Mouse (Mus musculus): ENCODE measurements at regions not wholly inside any gene's neighbourhood (a gene's known extent, or its start where the extent isn't known, plus 50 kb on each side); places are given as distances from the start of the nearest gene placed in this dataset.

- DNase-seq, result no peak
Observed at GRCm38 (mm10) chr1:90353325-90353724, 149.5 kb downstream of the Ackr3 start.

GRCm38 (mm10) chr1:90356567-90356966, 152.8 kb downstream of the Ackr3 start:
- DNase-seq, result no peak

- DNase-seq, result no peak
Observed at GRCm38 (mm10) chr1:90357391-90357790, 153.6 kb downstream of the Ackr3 start.

DNA sequence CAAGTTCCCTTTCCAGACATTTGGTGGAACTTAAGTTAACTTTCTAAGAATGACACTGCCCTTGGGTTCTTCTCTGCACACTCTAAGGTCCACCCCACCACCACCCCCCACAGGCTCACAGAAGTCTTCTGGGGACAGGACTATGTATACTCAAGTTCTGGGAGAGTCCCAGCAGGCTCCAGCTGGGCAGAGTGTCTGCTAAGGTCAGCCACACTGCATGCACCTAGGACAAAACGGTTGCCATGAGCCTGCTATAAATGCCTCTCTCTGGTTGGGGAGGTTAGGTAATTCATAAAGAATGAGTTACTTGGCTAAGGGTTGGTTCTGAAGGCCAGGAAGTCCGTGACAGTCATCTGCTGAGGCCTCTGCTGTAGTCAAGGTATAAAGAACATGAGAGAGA, 155.2 kb downstream of the Ackr3 start:
- no peak for DNase-seq

- DNase-seq, result no peak
Observed at GRCm38 (mm10) chr1:90360065-90360464, 156.3 kb downstream of the Ackr3 start.

- DNase-seq, result no peak
Observed at GRCm38 (mm10) chr1:90364444-90364843, 160.7 kb downstream of the Ackr3 start.

DNA sequence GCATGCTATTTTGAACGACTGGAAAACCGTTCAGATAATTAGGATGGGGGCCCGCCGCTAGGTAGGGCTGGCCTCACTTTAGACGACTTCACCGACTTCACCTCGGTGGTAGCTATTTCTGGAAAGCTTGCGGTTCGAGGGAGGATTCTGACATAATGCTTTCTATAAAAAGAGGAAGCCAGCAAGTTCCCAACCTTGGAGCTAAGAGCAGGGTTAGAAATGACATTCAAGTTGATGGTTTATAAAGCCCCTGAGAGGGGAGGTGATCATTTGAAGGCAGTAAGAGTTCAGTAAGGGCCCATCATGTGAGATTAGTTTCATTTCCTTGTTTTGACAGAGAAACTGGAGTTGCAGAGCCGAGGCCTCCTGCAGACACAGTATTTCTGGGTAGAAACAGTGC, 164.8 kb downstream of the Ackr3 start:
- no peak for DNase-seq

DNA sequence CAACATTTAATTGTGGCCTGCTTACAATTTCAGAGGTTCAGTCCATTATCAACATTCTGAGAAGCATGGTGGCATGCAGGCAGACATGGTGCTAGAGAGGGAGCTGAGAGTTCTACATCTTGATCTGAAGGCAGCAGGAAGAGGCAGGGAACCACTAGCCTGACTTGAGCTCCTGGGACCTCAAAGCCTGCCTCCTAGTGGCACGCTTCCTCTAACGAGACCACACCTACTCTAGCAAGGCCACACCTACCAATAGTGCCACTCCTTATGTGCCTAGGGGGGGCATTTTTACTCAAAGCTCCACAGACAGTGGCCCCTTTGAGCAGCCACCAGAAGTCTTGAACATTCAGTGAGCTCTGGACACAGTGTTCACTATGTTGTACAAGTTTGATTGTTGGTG, 165.5 kb downstream of the Ackr3 start:
- DNase-seq, result no peak

DNA sequence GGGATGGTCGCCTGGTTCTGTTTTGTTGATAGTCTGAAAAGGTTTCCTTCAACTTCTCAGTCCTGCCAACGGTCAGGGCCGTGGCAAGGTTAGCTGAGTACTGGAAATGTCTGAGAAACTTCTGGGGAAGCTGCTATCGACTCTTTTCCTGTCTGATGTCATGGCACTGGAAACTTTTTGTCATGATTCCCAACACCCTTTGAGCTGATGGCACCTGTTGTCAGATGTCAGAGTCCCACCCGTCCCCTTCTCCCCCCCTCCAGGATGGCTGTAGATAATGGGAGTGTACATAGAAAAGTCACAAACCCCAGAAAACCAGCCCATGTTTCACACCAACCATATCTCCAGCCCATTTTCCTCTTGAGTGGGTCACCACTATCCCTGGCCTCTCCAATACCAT, 167.0 kb downstream of the Ackr3 start:
- no peak for DNase-seq

GRCm38 (mm10) chr1:90373001-90373400, 169.2 kb downstream of the Ackr3 start:
- no peak for DNase-seq

- DNase-seq, result no peak
Observed at GRCm38 (mm10) chr1:90374517-90374916, 170.7 kb downstream of the Ackr3 start.

DNA sequence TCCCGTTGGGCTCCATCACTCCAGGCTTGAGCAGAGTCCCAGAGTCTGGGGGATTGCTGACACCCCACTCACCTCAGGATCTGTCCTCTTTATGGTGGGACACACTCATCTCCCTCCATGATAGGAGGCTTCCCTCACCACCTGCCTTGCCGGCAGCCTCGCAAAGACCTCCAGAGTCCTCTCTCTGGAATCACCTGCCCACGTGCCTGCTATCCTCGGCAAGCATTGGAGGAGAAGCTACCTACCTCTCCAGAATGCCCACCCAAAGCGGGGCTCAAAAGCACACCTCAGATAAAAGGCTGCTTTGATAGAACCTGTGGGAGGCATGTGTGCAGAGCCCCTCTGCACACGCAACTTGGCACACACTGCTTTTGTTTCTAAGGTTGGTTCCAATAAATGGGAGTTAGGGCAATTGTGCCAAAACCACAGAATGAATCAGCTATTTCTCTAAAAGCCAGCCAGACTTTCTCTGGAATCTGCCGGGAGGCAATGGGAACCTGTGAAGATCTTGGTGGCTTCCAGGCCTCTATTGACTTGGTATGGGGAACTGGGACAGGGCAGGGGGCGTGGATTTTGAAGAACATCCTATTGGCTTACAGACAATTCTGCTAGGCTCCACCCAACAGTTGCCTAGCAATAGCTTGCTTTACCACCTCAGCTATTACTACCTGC, 176.4 kb downstream of the Ackr3 start:
- DNase-seq, result no peak

GRCm38 (mm10) chr1:90382941-90383470, 179.2 kb downstream of the Ackr3 start:
- no peak for DNase-seq

DNA sequence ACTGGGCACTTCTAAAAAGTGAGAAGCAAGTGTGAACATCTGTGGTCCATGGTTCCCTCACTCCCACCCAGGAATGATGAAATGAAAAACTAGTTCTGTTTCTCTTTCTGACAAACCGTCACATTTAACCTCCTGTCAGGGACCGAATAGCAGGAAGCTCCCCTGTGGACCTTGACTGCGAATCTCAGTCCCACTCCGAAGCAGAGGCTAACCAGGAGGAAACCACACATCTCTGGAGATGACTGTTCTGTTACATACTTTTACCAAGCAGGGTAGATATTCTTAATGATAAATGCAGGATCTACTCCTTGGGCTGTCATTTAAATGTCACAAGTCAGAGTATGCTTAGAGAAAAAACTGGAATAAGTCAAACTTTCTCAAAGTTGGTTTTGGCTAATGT, 181.2 kb downstream of the Ackr3 start:
- no peak for DNase-seq

- no peak for DNase-seq
Observed at GRCm38 (mm10) chr1:90386792-90387191, 183.0 kb downstream of the Ackr3 start.

GRCm38 (mm10) chr1:90390422-90390821, 186.6 kb downstream of the Ackr3 start:
- DNase-seq, result no peak

DNA sequence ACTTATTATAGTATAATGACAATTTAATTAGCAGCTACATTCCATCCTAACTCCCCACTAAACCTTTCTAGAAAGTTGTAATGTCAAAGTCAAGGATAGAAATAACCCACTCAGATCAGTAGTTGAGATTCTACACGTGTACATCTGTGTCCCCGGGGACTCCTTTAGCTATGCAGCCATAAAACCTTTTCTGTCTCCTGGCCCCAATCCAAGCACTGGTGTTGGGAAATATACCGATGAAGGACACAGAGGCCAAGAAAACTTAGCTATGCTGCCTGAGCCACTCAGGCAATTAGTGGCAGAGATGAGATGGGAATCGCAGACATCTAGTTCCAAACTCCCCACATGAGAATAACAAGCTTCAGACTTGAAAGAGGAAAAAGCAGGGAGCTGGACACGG, 190.1 kb downstream of the Ackr3 start:
- DNase-seq, result no peak

GRCm38 (mm10) chr1:90395331-90396016, 191.7 kb downstream of the Ackr3 start:
- no peak for DNase-seq

DNA sequence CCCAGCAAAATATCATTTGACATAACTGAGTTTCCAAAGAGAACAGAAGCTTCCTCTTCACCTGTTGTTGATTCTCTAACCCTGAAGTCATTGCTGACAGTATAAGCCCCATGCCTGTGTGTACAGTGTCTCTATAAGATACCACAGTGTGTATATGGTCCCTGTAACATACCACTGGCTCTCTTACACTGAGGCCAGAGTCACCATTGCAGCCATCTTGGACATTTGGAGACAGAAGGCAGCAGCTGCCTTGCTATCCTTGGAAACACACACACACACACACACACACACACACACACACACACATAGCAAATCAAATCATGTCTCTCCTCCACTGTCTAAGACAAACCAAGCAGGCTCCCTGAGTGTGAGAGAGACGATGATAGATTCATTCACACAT, 192.9 kb downstream of the Ackr3 start:
- DNase-seq, result no peak

GRCm38 (mm10) chr1:90397355-90397754, 193.6 kb downstream of the Ackr3 start:
- no peak for DNase-seq

- no peak for DNase-seq
Observed at GRCm38 (mm10) chr1:90398396-90398975, 194.7 kb downstream of the Ackr3 start.

DNA sequence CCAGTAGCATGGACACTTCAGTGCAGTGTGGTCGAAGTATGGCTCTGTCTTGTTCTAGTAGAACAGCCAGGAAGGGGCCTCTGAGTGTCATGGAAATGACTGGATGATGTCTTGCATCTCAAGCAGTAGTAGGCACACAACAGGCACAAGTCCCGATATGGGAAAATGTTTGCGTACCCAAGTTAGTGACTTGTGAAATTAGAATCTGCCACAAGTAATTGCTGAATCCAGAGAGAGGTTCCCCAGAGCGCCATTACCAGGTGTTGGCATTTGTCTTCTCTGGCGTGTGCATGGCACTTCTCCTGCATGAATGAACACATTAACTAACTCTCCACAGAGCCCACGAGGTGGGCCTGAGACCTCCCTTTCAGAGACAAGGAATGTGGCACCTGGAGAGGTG, 199.3 kb downstream of the Ackr3 start:
- DNase-seq, result no peak

GRCm38 (mm10) chr1:90404717-90405487, 197.9 kb upstream of the Cops8 start:
- DNase-seq, result no peak
